Mouse (Mus musculus) kidney, postnatal 25 days (tissue): ENCODE results near the gene Clrn3.
"Not testable (repeated sequence)": the region's sequence is repeated elsewhere in the genome, so short reads cannot be mapped to it uniquely, and the experiment has no call there.

Source experiments
- DNase-seq, 2 experiments: peaks; one replicate each; pipeline ENCODE4 v3.0.0; 2021; ENCODE audit warnings: mixed read lengths in 2 of 2

Clrn3 gene

GRCm38 (mm10) chr7:135534548-135535189, 6.2 kb upstream of the Clrn3 start:
- DNase-seq, result no peak

DNA sequence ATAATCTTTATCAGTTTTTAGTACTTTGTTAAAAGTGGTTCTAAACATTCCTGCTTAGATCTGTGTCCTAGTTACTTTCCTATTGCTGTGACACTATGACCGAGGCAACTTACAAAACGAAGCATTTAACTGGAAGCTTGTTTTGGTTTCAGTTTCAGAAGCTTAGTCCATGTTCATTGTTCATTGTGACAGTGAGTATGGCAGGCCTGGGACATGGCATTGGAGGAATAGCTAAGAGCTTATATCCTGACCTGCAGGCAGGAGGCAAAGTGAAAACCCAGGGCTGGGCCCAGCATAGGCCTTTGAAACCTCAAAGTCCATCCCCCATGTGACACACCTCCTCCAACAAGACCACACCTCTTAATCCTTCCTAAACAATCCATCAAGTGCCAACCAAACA, 614 bp upstream of the Clrn3 start:
- peak in 1 of 2 experiments; percentile 21 for DNase-seq

DNA sequence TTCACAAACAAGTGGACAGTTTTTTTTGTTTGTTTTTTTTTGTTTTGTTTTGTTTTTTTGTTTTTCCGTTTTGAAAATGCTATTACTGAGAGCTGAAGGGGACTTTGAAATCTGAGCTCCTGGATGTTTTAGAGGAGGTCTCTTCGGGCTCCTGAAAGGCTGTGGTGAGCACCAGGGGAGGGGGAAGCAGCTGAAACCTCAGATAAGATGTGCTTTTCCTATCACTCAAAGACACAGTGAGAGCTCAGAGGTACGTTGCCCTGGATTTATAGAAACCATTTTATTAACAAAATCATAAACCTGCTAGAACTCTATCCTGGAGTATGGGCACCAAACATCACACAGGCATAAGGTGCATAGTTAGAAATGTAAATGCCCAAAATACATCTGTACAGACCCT, 1.3 kb downstream of the Clrn3 start:
- no peak for DNase-seq

GRCm38 (mm10) chr7:135526574-135527152, 1.8 kb downstream of the Clrn3 start:
- peak; percentile 25 to 52 for DNase-seq

DNA sequence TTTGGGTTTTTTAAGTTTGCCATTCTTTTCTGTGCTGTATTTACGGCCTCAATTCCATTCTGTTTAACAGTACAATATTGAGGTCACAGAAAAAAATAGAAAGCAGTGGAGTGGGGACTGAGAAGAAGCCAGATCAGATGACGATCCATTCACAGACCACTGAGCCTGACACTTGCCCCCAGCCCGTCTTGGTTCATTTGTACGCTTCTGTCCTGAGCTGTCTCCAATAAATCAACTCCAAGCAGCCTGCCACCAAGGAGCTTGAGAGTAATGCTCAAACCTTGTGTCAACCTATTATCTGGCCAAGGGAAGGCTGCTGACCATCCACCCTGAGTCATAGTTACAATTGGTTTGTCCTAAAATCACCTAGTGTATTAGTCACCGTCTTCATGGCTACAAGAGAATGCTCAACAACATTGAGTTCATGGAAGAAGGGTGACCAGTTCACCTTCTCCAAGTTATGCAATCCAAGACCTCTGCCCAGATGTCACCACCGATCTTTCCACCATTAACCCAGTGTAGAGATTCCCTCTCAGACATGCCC, 4.0 kb downstream of the Clrn3 start:
- DNase-seq, result peak in 1 of 2 experiments; percentile 56

GRCm38 (mm10) chr7:135523981-135524380, 4.5 kb downstream of the Clrn3 start:
- peak; percentile 46 to 60 for DNase-seq

DNA sequence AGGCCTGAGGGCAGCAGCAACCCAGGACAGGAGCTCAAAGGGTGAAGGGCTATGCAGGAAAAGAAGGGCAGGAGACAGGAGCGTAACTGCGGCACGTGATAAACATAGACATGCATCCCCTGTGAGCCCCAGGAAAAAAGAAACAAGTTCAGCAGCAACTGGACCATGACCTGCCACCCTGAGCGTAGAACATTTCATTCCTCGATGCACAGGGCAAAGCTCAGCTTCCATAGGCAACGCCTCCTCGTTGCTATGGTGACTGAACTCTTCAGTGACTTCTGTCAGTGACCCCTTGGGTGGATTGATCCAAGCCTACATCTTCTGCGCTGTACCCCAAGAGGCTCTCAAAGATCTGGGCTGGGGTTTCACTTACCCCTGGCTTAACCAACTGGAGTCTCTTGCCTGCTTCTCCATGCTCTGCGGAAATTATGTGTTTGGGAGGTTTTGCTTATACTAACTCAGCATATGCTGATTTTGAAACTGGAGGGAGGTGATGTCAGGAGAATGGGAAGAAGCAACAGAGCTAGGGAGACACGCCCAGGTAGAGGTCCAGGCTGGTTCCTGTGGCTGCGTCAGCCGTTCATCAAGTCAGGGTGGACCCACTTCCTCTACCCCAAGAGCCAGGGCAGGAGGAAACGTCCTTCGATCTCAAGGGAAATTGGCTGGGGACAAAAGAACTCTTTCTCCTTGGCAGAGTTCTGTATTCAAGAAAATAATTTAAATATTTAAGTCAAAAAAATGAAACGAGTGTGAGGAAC, 6.5 kb downstream of the Clrn3 start:
- DNase-seq, result peak; percentile 81 to 93

- DNase-seq, result no peak
Measured at GRCm38 (mm10) chr7:135520241-135520640, 8.2 kb downstream of the Clrn3 start.

DNA sequence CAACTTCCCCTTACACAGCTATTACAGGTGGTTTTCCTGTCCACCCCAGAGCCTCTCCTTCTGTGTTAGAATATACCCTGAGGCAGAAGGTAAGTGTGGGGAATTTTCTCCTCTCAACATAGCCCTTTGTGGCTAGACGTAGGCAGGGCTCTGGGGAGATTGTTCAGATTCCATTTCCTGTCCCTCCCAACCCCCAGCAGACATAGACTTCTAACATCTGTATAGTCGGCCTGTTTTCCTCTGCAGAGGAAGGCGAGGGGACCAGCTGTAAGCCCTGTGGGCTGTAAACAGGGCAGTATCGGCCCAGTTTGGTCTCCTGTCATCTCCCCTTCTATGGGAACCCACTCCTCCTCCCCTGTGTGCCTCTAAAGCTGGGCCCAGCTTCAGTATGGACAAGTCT, 11.3 kb downstream of the Clrn3 start:
- DNase-seq, result no peak

DNA sequence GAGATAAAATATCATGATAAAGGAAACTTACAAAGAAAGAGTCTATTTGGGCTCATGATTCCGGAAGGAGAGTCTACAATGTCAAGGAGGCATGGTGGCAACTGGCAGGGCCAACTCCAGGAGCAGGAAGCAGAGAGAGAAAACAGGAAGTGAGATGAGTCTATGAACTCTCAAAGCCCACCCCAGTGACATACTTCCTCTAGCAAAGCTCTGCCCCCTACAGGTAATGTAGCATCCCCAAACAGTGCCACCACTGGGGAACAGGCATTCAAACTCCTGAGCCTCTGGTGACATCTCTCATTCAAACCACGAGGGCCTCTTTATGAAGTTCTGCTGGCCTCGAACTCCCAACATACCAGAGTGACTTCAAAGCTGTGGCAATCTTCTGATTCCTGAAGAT, 16.7 kb downstream of the Clrn3 start:
- DNase-seq, result no peak

- DNase-seq, result peak; percentile 46 to 77
Measured at GRCm38 (mm10) chr7:135510431-135510830, 18.0 kb downstream of the Clrn3 start.

DNA sequence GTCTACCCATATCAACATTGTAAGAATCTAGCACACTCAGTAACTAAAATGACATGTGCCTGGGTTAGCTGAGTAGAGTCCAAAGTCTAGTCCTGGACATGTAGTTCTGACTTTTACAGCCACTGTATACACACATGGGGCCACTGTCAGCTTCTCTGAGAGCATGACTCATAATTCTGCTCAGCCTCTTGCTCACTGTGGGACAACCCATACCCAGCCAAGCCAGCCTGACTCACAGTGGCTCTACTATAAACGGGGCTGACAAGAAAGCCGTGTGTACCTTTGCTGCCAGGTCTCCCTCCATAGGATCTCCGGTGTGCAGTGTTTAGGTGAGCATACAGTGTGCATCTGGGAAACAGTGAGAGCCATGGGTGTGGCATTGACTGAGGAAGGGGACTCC, 19.2 kb downstream of the Clrn3 start:
- no peak for DNase-seq

GRCm38 (mm10) chr7:135508602-135509001, 19.9 kb downstream of the Clrn3 start:
- DNase-seq, result no peak

- not testable (repeated sequence) for DNase-seq
Measured at GRCm38 (mm10) chr7:135506506-135506905, 21.9 kb downstream of the Clrn3 start.

DNA sequence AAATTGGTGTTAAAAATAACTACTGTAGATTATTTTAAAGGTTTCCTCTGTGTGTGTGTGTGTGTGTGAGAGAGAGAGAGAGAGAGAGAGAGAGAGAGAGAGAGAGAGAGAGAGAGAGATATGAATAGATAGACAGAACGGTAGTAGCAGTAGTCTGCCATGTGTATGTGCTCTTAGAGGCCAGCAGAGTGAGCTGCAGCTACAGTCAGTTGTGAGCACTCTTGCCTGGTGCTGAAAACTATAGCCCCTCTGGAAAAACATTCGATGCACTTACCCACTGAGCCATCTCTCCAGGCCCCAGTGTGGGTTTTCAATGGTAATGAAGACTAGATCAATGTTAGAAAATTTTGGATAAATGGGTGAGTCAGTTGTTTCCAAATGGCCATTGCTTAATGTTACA, 29.1 kb downstream of the Clrn3 start:
- no peak for DNase-seq

DNA sequence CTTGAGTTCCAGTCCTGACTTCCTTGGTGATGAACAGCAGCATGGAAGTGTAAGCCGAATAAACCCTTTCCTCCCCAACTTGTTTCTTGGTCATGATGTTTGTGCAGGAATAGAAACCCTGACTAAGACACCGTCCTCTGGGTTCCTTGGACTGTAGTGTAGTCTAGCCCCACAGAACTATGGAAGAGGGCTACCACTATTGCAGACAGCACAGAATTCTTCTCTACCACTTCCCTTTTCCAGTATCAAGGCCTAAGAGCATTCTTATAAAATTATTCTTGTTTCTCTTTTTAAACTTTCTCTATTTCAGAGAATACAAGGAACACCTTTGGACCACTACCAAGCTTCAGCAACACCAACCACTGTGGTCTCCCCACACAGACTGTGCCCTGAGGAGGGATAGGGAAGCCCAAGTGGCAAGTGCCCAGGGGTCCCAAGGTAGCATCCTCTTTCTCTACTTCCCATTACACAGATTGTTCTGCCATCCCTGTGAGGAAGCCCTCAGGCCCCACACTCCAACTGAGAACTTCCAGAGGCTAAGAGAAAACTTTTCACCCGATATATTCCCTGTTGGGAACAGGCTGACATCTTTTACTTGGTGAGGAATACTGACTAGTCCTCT, 29.8 kb downstream of the Clrn3 start:
- no peak for DNase-seq

GRCm38 (mm10) chr7:135495303-135495702, 33.2 kb downstream of the Clrn3 start:
- DNase-seq, result peak in 1 of 2 experiments; percentile 23

DNA sequence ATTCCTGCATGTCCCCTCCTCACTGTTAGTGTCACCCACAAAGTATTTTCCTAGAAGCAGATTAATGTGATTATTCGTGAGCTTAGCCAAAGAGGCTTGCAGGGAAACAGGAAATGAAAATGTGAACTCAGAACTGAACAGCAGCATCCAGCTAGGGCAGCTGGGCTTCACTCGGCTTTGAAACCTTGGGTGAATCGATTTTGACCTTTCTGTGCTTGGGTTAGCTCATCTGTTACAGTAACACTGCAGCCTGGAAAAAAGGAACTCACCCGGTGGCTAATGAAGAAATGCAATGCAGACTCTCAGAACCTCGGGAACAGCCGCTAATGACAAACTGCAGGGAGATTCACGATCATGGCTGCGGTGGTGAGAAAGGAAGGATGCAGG, 38.0 kb downstream of the Clrn3 start:
- DNase-seq, result no peak

DNA sequence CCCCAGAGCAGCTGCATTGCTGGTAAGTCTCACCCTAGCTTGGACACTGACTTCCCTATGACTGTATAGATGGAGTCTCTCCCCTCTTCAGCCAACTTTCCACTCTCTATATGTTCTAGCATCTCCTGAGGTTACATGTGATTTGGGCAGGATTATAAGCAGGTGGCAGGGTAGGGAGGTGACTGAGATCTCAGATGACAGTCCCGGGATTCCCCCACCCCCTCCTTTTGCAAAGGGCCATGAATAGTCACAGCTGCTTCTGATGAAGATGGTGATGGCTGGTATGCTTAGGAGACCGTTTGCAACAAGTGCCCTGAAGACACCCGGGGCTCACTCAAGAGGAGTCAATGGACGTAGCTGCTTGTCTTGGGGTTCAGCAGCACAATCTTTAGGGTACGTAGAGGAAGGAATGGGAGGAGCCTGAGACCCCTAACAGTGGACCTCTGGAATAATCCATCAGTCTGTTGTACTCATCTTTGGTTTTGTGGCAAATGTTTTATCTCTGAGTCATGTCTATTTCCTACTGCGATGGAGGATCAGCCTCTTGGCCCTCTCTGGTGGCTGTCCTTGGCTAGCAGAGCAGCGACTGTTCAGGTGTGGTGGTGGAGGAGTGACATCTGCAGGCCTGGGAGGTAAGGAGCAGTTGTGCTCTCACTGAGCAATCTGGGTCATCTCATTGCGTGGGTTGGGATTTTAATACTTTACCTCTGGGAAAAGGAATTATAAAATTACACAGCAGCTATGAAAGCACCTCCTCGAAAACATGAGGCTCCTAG, 38.5 kb downstream of the Clrn3 start:
- DNase-seq, result no peak

- DNase-seq, result peak in 1 of 2 experiments; percentile 16
Measured at GRCm38 (mm10) chr7:135488214-135488810, 40.1 kb downstream of the Clrn3 start.

DNA sequence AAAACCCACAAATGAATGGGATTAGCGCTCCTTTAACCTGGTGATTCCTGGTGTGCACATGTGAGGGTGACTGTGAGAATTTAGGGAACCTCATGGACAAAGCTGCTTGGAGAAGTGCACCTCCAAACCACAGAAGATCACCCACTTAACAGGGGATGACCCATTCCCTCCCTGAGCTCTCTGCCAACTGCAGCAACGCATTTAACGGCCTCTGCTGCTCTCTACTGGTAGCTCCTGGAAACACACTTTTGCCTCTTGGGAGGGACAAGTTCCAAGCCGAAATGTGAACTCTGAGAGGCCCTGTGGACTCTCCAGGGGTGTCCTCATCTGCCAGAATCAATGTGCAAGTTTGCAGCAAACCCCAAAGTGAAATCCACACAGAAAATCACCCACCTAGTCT, 41.0 kb downstream of the Clrn3 start:
- peak; percentile 59 to 80 for DNase-seq
